Mouse (Mus musculus) MEL (cell line): Measurements from ENCODE around the gene Glp2r. TPM values are rescaled to one million over a fixed set of nuclear protein-coding genes. Genes with fewer than 3 reads are reported as not detected.

Source experiments
- DNase-seq: peaks from one replicate; pipeline ENCODE4 v3.0.0; 2011; ENCODE audit warnings: low read depth, low spot score
- H3K27ac ChIP-seq: 2 replicates; pipeline ENCODE4 v1.5.1; 2012; ENCODE audit warnings: low read depth, mild to moderate bottlenecking, control low read depth, low read length, moderate library complexity; ENCODE audit not compliant: control insufficient read depth
- H3K27me3 ChIP-seq, 2 experiments: fragments of 150-350 bp in 1 of 2; sonication (generic) in 1 of 2; 2 replicates each; pipeline ENCODE4 v1.6.1; 2012; ENCODE audit warnings: low read length in 2 of 2, mild to moderate bottlenecking in 2 of 2, improper control_type of control experiment in 1 of 2, moderate library complexity in 1 of 2; ENCODE audit not compliant: insufficient read depth in 2 of 2, control insufficient read depth in 1 of 2
- H3K36me3 ChIP-seq, 2 experiments: 2 replicates each; pipeline ENCODE4 v1.6.1; 2012 to 2014; ENCODE audit warnings: low read length in 2 of 2, improper control_type of control experiment in 1 of 2, inconsistent platforms in 1 of 2, mild to moderate bottlenecking in 1 of 2; ENCODE audit not compliant: insufficient read depth in 2 of 2, control insufficient read depth in 1 of 2
- H3K4me1 ChIP-seq, 2 experiments: fragments of 150-350 bp in 1 of 2; sonication (generic) in 1 of 2; 2 replicates each; pipeline ENCODE4 v1.6.1; 2012; ENCODE audit warnings: low read length in 2 of 2, improper control_type of control experiment in 1 of 2, mild to moderate bottlenecking in 1 of 2; ENCODE audit not compliant: insufficient read depth in 2 of 2, control insufficient read depth in 1 of 2
- H3K4me3 ChIP-seq, 2 experiments: fragments of 150-350 bp in 1 of 2; sonication (generic) in 1 of 2; 2 replicates each; pipeline ENCODE4 v1.5.1; 2012; ENCODE audit warnings: low read depth in 2 of 2, low read length in 2 of 2, mild to moderate bottlenecking in 2 of 2, moderate library complexity in 2 of 2, control low read depth in 1 of 2, improper control_type of control experiment in 1 of 2; ENCODE audit not compliant: control insufficient read depth in 1 of 2, insufficient read depth in 1 of 2
- H3K79me2 ChIP-seq: 2 replicates; pipeline ENCODE4 v1.6.1; 2012; ENCODE audit warnings: mild to moderate bottlenecking, low read length, moderate library complexity; ENCODE audit not compliant: control insufficient read depth, poor library complexity, insufficient read depth
- H3K9ac ChIP-seq: 2 replicates; pipeline ENCODE4 v1.6.1; 2012; ENCODE audit warnings: low read depth, mild to moderate bottlenecking, control low read depth, low read length, moderate library complexity; ENCODE audit not compliant: control insufficient read depth, poor library complexity, severe bottlenecking
- H3K9me3 ChIP-seq: fragments of 150-350 bp; sonication (generic); replicated peaks from 2 replicates; pipeline ENCODE4 v1.6.1; 2012; ENCODE audit warnings: mild to moderate bottlenecking, low read length, improper control_type of control experiment, moderate library complexity; ENCODE audit not compliant: insufficient read depth
- BHLHE40 ChIP-seq: IDR thresholded peaks from 2 replicates; pipeline ENCODE4 v1.6.1; 2012; ENCODE audit warnings: low read depth, mild to moderate bottlenecking, inconsistent platforms, low read length, improper control_type of control experiment, borderline replicate concordance
- CHD1 ChIP-seq: IDR thresholded peaks from 2 replicates; pipeline ENCODE4 v1.6.1; 2012; ENCODE audit warnings: low read depth, mild to moderate bottlenecking, inconsistent platforms, low read length, improper control_type of control experiment
- E2F4 ChIP-seq: IDR thresholded peaks from 2 replicates; pipeline ENCODE4 v1.6.1; 2011; ENCODE audit warnings: low read depth, low read length, improper control_type of control experiment, borderline replicate concordance
- EP300 ChIP-seq, 2 experiments: IDR thresholded peaks; 2 replicates each; pipeline ENCODE4 v1.6.1; 2011; ENCODE audit warnings: improper control_type of control experiment in 2 of 2, low read length in 2 of 2, low read depth in 1 of 2, mild to moderate bottlenecking in 1 of 2
- GABPA ChIP-seq: IDR thresholded peaks from 2 replicates; pipeline ENCODE4 v1.6.1; 2012; ENCODE audit warnings: low read depth, mild to moderate bottlenecking, inconsistent platforms, low read length, improper control_type of control experiment, moderate library complexity
- GATA1 ChIP-seq: IDR thresholded peaks from 2 replicates; pipeline ENCODE4 v1.6.1; 2011; ENCODE audit warnings: low read depth, low read length, improper control_type of control experiment
- HCFC1 ChIP-seq: IDR thresholded peaks from 2 replicates; pipeline ENCODE4 v1.6.1; 2012; ENCODE audit warnings: low read depth, mild to moderate bottlenecking, inconsistent platforms, low read length, improper control_type of control experiment, moderate library complexity
- JUND ChIP-seq: IDR thresholded peaks from 2 replicates; pipeline ENCODE4 v1.6.1; 2011; ENCODE audit warnings: low read depth, mild to moderate bottlenecking, improper control_type of control experiment, low read length
- MAFK ChIP-seq: IDR thresholded peaks from 2 replicates; pipeline ENCODE4 v1.6.1; 2011; ENCODE audit warnings: low read depth, mild to moderate bottlenecking, low read length, improper control_type of control experiment, borderline replicate concordance
- MEF2A ChIP-seq: IDR thresholded peaks from 2 replicates; pipeline ENCODE4 v1.6.1; 2014; ENCODE audit warnings: low read depth, mild to moderate bottlenecking, inconsistent platforms, low read length, improper control_type of control experiment; ENCODE audit not compliant: poor library complexity, insufficient replicate concordance, severe bottlenecking; ENCODE audit errors: extremely low read depth
- NELFE ChIP-seq: IDR thresholded peaks from 2 replicates; pipeline ENCODE4 v1.6.1; 2011; ENCODE audit warnings: low read depth, low read length, improper control_type of control experiment
- NRF1 ChIP-seq: IDR thresholded peaks from 2 replicates; pipeline ENCODE4 v1.6.1; 2014; ENCODE audit warnings: low read depth, mild to moderate bottlenecking, inconsistent platforms, low read length, improper control_type of control experiment, moderate library complexity; ENCODE audit not compliant: poor library complexity, insufficient read depth, severe bottlenecking
- POLR2AphosphoS2 ChIP-seq: IDR thresholded peaks from 2 replicates; pipeline ENCODE4 v1.6.1; 2011; ENCODE audit warnings: low read length, improper control_type of control experiment
- RCOR1 ChIP-seq: IDR thresholded peaks from 2 replicates; pipeline ENCODE4 v1.6.1; 2012; ENCODE audit warnings: low read depth, mild to moderate bottlenecking, inconsistent platforms, low read length, improper control_type of control experiment
- TAL1 ChIP-seq: IDR thresholded peaks from 2 replicates; pipeline ENCODE4 v1.6.1; 2012; ENCODE audit warnings: mild to moderate bottlenecking, inconsistent platforms, low read length, moderate library complexity, mixed read lengths
- TBP ChIP-seq: IDR thresholded peaks from 2 replicates; pipeline ENCODE4 v1.8.0; 2011; ENCODE audit warnings: low read depth, low read length, improper control_type of control experiment
- TCF12 ChIP-seq: IDR thresholded peaks from 2 replicates; pipeline ENCODE4 v1.6.1; 2014; ENCODE audit warnings: low read depth, mild to moderate bottlenecking, inconsistent platforms, low read length, improper control_type of control experiment, moderate library complexity
- UBTF ChIP-seq: IDR thresholded peaks from 2 replicates; pipeline ENCODE4 v1.6.1; 2012; ENCODE audit warnings: low read depth, mild to moderate bottlenecking, inconsistent platforms, low read length, improper control_type of control experiment, moderate library complexity, borderline replicate concordance; ENCODE audit not compliant: insufficient read depth
- USF1 ChIP-seq: IDR thresholded peaks from 2 replicates; pipeline ENCODE4 v1.6.1; 2014; ENCODE audit warnings: low read depth, mild to moderate bottlenecking, inconsistent platforms, low read length, improper control_type of control experiment, moderate library complexity
- ZC3H11A ChIP-seq: IDR thresholded peaks from 2 replicates; pipeline ENCODE4 v1.6.1; 2012; ENCODE audit warnings: low read depth, mild to moderate bottlenecking, inconsistent platforms, low read length, improper control_type of control experiment
- ZMIZ1 ChIP-seq: IDR thresholded peaks from 2 replicates; pipeline ENCODE4 v1.6.1; 2012; ENCODE audit warnings: low read depth, mild to moderate bottlenecking, inconsistent platforms, low read length, improper control_type of control experiment, moderate library complexity
- polyA plus RNA-seq, 2 experiments: library from polyadenylated mRNA; stranded (reverse) in 1 of 2; unstranded in 1 of 2; fragments of >175 nt in 1 of 2; fragments of >200 nt in 1 of 2; gene quantifications; 2 replicates each; pipeline versions ENCODE4 v1.2.1 to v1.2.4; 2012; ENCODE audit warnings: low replicate concordance in 2 of 2, low read depth in 1 of 2; ENCODE audit not compliant: insufficient read length in 2 of 2, insufficient read depth in 1 of 2, missing spikeins in 1 of 2
- total RNA-seq: library from RNA; depleted of rRNA; stranded (reverse); fragments of 300-350 nt; gene quantifications from 2 replicates; pipeline ENCODE4 v1.2.3, GENCODE M21; 2012

Glp2r gene
- total and polyA plus RNA-seq, 3 experiments: not detected

GRCm38 (mm10) chr11:67642835-67643234, 128.1 kb downstream of the Glp2r start:
- H3K36me3 ChIP-seq: no peaks in the 10 kb centered on the region
- no peak for TF ChIP-seq CHD1
- TF ChIP-seq NELFE: no peak
- no peak for TF ChIP-seq HCFC1
- TF ChIP-seq E2F4: no peak
- TF ChIP-seq MEF2A: no peak
- no peak for TF ChIP-seq EP300 (IDR thresholded peaks at IDR 0.05; ENCODE audit: low read depth in 1 of 2, low read length in 2 of 2)
- TF ChIP-seq GABPA: no peak
- TF ChIP-seq GATA1: no peak
- TF ChIP-seq TCF12: no peak
- no peak for DNase-seq
- no peak overlapping the region for H3K9ac ChIP-seq
- no peak overlapping the region for H3K27ac ChIP-seq
- no peaks in the 10 kb centered on the region for H3K79me2 ChIP-seq
- no peak overlapping the region for H3K4me3 ChIP-seq
- no peaks in the 10 kb centered on the region; a peak in 1 of 4 replicates for H3K27me3 ChIP-seq
- no peaks in the 10 kb centered on the region for H3K9me3 ChIP-seq
- H3K4me1 ChIP-seq: no peaks in the 10 kb centered on the region

DNA sequence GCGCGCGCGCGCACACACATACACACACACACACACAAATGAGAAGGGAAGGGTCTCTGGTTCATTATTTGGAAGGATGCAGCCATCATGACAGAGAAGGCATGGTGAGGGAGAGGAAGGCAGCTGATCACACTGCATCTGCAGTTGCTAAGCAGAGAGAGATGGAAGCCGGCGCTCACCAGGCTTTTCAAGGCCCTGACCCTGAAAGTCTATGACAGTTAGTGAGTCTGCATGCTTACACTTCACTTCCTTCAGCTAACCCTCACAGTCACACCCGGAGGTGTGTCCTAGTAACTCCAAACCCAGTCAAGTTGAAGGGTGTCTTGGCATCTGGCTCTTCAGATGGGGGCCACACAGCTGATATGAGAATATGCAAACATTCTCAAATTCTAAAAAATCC, 128.5 kb downstream of the Glp2r start:
- no peak overlapping the region for H3K9ac ChIP-seq
- H3K9me3 ChIP-seq: no peaks in the 10 kb centered on the region

GRCm38 (mm10) chr11:67640299-67640698, 130.7 kb downstream of the Glp2r start:
- Histone ChIP-seq H3K9ac (no peak overlapping the region), H3K4me3 (no peak overlapping the region), H3K79me2 (no peaks in the 10 kb centered on the region), H3K4me1 (no peaks in the 10 kb centered on the region), H3K27me3 (no peaks in the 10 kb centered on the region), H3K36me3 (no peaks in the 10 kb centered on the region), H3K9me3 (no peaks in the 10 kb centered on the region), H3K27ac (no peak overlapping the region)
- DNase-seq: no peak
- TF ChIP-seq TBP (no peak), POLR2AphosphoS2 (no peak), JUND (no peak), ZMIZ1 (no peak), MAFK (no peak), ZC3H11A (no peak), UBTF (no peak), GATA1 (no peak), RCOR1 (no peak), NRF1 (no peak), TAL1 (no peak)

More for the DNA sequence above, 128.5 kb downstream of the Glp2r start:
- H3K27me3 ChIP-seq: no peaks in the 10 kb centered on the region; a peak in 1 of 4 replicates
- no peak for DNase-seq
- no peaks in the 10 kb centered on the region for H3K36me3 ChIP-seq
- H3K79me2 ChIP-seq: no peaks in the 10 kb centered on the region
- TF ChIP-seq JUND (no peak), ZC3H11A (no peak), E2F4 (no peak), USF1 (no peak), TCF12 (no peak), BHLHE40 (no peak), GABPA (no peak)
- H3K4me1 ChIP-seq: no peaks in the 10 kb centered on the region
- no peak overlapping the region for H3K27ac ChIP-seq
- H3K4me3 ChIP-seq: no peak overlapping the region
